Mouse (Mus musculus) ovary, adult 18-20 months (tissue): ENCODE results near the gene Hs3st2.
"Not testable (repeated sequence)": the region's sequence is repeated elsewhere in the genome, so short reads cannot be mapped to it uniquely, and the experiment has no call there.

Experiments
- DNase-seq: peaks from one replicate; pipeline ENCODE4 v3.0.0; 2022; ENCODE audit warnings: low spot score, mixed read lengths

Hs3st2 gene

DNA sequence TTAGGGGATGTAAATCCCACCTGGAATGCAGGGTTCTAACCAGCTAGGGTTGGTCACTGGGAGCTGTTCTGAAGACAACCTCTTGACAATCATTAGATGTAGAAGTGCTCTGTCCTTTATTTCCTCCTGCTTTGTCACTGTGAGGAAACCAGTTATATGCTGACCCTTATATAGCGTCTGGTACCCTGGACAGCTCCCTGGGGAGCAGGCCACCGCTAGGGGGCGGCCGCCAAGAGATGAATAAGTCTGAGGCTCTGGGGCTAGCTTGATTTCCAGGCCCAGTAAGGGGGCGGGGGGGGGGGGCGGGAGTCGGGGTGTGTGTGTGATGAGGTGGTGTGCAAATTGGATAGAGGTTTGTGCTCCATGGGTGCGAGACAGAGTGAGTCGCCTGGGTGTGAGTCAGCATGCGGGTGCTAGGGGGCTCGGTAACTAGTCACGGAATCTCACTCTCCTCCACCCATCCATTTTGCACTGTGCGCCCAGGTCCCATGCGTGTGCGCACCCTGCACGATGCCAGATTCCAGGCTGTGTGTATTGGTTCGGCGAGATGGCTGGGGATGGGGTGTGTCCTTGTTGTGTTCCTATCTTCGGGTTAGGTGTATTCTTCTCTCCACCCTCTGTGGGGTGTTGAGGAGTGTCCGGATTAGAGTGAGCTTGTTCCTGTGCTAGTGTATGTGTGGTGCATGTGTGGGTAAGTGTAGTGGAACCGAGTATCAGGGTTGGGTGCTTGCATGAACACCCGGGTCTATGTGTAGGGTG, at the start of gene Hs3st2:
Hs3st2 (plus strand) TSS at position 635 of the 759 bp plus-strand sequence.
- no peak for DNase-seq

DNA sequence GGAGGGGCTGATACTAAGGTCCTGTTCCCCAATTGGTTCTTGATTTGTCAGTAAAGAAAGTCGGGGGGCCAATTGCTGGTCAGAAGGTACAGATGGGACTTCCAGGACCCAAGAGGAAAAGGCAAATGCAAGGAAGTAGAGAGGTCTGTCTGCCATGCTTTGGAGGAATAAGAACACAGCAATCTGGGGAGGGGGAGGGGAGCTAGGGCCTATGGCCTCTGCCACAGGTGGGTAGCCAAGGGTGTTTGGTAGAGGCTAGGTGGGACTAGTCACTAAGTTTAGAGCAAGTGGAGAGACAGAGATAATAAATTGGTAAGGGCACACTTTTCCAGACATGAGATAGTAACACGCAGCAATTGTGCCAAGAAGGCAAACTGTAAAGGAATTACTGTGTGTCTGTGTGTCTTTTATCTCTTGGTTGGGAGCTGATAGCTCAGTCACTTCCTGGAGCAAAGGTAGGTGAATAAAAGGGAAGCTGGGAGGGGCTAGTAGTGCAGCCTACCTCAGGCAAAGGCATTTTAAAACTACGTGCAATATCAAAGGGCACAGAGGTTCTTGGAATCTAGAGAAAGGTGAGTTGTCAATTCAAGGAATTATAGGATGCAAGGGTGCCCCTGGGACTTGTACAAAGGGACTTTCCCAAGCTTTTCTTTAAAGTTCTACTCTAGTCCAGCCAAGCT, 43.2 kb upstream of the Hs3st2 start:
- no peak for DNase-seq

DNA sequence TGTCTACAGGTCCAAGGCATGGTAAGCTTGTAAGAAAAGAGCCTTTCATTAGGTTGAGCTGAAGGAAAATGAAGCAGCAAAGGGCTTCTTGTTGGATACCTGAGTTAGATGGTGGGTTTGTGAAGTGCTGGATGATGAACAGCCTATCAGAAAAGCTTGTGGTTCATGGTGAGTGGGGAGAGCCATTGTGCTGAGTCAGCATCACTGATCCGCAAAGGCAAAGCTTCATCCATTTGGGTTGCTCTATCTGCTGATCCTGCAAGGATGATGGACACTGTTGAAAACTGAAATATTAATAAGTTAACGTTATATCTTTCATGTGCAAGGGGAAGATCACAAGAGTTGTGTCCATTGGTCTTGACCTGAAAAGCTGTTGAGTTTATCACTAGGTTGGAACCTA, 40.0 kb upstream of the Hs3st2 start:
- no peak for DNase-seq

DNA sequence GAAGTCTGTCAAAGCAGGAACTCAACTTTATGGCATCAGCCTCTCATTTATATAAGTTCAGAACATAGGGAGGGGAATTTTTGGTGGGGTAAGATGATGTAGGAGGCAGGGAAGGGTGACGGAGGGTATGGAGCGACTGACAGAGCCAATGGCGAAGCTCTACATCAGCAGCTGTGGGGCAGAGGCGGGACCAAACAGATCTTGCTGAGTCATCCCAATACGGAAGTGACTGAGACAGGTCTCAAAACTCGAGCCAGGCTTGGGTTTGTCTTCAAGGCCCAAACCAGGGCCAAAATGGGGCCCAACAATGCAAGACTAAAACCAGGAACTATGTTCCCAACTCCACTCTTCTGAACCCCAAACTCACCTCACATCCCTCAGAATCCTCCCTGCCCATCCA, 30.2 kb upstream of the Hs3st2 start:
- not testable (repeated sequence) for DNase-seq

DNA sequence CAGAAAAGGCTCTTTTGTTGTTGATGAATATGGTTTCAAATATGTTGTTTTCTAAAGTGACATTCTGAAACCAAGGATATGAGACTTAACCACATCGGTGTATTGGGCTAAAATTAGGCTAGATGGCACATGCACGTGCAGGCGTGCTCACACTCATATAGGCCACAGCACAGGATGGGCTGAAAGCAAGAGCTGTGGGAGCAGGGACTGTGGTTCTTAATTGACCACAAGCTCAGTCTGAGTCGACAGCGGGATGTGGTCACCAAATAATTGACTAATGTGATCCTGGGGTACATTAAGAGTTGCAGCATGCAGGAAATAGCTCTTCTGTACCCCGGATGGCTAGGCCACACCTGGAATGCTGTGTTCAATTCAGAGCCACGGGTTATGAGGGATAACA, 26.1 kb upstream of the Hs3st2 start:
- no peak for DNase-seq

DNA sequence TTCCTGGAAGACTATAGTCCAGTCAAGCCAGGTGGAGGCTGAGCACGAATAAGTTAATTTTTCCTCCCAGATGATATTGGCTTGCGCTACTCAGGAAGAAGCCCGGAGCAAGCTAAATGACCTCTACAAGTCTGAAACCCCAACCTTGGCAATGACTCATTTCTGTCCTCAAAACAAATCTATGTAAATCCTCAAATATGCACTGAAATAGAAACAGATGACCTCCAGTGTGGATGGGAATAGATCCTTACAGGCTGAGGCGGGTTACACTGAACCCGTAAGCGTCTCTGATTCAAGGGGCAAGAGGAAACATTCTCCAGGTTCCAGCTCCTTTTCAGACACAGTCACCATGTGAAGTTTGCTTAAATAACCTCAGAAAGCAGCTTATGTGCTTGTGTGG, 24.5 kb upstream of the Hs3st2 start:
- DNase-seq, result no peak

DNA sequence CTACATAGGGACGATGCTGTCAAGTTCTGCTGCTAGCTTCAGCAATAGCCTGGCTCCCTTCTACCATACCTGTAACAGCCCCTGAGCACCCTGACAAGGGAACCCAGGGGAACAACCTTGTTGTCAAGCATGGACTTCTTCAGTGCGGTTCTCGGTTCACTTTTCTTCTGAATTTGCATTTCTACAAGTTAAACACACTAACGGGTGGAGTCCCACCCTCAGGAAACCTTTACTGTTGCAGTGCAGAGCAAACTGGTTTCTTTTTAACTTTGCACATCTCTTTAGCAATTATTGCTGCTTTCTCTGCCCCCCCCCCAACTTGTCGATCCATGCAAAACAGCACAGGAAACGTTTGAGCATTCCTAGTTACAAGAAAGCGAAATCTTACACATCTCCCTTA, 19.7 kb upstream of the Hs3st2 start:
- DNase-seq, result no peak

DNA sequence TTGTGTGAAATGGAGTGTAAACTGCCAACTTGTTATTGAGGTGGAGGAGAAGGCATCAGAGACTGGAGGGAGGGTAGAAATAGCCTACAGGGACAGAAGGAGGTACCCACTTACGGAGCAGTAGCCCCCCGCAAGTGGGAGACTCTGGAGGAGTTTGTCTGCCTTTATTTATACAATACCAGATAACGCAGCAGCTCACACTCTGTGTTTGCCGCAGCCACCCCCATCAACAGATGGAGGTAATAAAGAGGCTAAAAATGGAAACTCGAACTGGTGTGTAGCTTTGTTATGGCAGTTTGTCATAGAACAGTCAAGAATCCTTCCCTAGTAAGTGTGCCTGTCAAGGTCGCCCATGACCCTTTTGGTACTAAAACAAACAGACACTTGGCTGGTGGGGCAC, 16.2 kb upstream of the Hs3st2 start:
- DNase-seq, result no peak

DNA sequence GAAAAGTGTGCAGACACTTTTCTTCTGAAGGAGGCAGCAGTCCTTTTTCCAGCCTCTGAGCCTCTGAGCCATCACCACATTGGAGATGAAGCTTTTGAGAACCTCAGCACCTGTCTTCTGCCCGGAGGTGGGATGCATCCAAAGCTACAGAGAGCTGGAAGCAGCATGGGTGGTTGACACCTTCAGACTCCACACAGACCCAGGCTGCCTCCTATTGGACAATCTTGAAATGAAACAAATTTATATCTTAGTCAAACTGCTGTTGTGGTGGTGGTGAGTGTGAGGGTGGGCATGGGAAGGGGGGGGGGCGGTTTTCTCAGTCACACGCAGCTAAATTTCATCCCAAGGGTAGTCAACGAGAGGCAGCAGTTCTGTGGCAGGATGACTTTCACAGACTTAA, 12.7 kb upstream of the Hs3st2 start:
- DNase-seq, result no peak

DNA sequence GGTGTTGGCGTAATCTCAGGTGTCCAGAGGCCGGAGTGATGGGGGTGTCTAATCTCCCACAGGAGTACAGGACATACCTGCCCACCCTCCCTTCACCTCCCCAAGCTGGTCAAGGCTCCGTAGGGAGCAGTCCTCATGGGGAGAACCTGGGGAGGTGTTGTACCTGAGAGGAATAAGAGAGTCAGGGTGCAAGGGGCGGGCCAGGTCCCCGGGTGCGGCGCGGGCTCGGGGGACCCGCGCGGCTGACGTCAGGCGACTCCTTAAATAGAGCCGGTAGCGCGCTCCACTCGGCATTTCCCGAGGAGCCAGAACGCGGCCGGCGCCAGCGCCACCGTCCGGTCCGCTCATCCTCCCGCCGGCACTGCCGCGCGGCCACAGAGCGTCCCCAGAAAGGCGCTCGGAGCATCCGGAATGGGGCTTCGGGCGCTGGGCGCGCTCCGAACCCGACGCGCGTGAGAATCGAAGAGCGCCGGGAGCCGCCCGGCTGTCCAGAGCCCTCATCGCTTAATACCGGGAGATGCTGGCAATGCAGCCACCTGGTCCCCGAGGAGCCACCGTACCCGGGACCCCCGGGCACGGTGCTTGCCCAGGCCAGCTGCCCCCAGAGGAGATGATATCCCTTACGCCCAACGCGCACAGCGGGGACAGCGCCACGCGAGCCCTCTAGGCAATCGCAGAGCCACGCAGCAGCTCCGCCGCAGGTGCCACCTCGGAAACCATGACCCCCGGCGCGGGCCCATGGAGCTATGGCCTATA, 503 bp downstream of the Hs3st2 start:
- no peak for DNase-seq

DNA sequence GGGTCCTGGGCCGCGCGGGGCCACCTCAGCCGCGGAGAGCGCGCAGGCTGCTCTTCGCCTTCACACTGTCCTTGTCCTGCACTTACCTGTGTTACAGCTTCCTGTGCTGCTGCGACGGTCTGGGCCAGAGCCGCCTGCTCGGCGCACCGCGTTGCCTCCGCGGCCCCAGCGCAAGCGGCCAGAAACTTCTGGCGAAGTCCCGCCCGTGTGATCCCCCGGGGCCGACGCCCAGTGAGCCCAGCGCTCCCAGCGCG, 1.0 kb downstream of the Hs3st2 start:
- DNase-seq, result no peak

DNA sequence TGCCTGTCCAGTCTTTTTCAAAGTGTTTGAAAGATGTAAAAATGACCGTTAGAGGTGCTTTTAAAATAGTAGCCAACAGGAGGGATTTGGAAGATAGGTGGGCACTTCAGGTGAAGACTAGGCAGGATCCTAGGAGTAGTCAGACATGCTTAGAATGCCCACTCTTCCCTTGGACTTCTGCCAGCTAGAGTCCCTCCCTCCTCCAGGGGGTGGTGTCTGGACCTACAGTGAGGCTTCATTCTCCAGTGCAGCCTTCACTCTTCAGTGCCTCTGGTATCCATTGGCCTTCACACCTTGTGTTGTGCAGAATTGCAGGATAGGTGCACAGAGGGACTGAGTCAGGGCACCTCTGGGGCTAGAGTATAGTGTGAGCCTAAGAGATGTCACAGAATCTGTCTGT, 2.2 kb downstream of the Hs3st2 start:
- no peak for DNase-seq

DNA sequence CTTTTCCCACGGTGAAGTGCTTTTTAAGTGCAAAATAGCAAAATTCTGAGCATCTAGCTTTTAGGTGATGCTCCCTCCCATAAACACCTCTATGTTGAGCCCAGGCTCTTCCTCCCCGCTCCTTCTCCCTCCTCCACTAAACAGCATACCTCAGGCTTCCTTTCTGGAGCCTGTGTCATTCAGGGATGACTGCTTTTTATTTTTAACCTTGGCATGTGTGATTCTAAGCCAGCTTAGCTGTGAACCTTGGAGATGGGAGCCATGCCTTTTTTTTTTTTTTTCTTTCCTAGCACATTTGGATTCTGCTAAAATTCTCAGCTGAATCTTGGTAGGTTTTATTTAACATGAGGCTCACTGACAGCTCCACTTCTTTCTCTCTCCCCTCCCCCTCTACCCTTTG, 3.2 kb downstream of the Hs3st2 start:
- no peak for DNase-seq

DNA sequence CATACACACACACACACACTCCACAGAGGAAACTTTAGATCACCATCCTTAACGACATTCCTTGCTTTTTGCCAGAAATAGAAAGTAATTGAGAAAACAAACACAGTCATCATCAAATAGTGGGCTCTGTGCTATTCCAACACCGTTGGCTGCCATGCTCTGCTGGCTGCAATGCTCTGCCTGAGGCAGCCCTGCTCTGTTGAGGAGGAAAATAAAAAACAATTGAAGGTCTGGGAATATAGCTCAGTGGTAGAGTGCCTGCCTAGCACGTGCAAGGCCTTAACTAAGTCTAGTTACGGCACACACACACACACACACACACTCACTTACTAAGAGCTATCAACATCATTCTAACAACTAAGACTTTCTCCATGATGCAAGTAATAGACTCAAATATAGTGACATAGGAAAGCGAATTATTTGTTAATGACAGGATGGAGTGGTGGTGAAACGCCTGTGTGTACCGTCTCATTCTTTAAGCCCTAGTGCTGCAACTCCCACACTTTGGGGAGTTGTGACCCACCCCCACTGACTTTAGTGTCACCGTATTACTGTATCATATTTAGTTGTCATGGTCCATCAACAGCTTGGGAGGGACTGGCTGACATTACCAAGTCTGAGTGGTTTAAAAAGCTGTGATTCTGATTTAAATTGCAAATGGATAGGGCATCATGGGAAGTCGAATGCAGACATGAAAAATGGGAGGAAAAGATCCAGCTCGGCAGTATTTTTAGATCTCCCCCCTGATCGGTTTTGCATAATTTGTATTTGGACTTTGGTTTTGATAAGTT, 19.3 kb downstream of the Hs3st2 start:
- DNase-seq, result no peak

DNA sequence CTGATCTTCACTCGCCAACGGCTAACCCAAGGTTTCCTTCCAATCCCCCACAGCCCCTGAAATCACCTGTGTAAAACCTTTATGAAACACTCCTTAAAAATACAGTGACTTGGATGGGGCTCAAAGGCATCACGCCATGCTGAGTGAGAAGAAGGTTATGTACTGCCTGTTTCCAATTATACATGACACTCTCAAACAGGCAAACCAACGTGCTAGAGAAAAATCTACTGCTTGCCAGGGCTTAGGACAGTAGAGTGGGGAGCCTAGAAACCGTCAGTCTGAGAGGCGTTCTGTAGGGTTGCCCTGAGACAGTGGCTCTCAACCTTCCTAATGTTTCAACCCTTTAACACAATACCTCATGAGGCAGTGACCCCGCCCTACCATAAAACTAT, 19.8 kb downstream of the Hs3st2 start:
- DNase-seq, result no peak

DNA sequence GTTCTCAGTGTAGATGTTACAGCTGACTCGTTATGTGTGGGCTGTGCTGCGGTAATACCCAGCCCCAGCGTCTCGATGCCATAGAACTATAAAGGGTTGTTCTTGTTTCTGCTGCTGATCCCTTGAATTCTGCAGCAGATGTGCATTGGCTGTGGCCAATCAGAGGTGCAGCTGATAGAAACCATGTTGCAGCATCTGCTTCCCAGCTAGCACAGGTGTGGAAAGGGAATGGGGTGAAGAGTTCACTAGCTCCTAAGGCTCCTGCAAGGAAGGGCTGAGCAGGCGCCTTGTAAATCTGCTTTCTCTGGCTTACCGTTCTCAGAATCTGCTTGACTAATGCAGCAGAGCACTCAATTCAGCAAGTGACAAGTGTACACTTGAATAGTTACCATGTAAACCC, 45.2 kb downstream of the Hs3st2 start:
- DNase-seq, result no peak

DNA sequence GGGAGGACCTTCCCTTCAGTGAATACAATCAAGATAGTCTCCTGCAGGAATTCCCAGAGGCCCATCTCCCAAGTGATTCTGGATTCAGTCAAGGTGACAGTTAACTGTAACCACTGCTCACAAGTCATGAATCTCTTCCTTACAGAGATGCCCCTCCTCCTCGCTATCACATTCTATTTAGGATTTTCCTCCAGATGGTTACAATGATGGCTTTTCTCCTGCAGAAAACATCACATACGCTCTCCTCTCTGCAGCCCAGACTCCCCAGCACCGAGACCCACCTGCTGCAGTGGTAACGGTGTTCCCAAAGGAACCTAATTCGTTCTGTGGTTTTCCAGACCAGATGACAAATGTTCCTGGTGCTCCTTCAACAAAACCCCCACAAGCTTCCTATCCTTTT, 49.5 kb downstream of the Hs3st2 start:
- DNase-seq, result no peak

DNA sequence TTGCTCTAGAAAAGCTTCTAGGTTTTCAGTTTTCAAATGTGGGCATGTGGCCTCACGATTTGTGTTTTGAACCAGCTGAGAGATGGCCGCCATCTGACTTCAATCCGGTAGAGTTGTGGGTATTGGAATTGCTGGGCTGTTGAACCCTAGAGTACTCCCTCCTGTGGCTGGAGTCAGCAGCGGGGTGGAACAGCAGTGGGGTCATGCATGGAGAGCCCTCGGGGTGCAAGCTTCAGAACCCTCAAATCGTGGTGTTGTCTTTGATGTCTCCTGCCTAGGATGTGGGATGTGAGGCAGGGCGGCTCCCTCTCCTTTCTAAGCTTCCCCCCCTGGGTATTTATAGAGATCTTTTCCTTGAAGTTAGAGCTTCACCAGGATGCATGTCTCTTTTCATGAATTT, 52.7 kb downstream of the Hs3st2 start:
- DNase-seq, result no peak

DNA sequence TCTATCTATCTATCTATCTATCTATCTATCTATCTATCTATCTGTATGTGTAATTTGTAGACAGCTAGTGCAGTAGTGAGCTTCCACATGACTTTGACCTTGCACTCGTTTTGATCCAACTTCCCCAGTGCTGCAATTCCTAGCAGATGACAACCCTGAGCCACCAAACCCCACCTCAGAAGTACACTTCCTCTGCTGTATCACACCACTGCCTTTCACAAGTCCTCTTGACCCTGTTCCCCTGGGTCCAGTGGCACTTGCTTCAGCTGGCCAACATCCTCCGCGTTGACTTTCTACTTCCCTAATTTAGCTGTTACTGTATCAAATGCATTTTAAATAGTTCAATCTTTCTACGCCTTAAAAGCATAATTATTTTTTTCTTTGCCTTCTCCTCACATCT, 54.6 kb downstream of the Hs3st2 start:
- DNase-seq, result no peak

DNA sequence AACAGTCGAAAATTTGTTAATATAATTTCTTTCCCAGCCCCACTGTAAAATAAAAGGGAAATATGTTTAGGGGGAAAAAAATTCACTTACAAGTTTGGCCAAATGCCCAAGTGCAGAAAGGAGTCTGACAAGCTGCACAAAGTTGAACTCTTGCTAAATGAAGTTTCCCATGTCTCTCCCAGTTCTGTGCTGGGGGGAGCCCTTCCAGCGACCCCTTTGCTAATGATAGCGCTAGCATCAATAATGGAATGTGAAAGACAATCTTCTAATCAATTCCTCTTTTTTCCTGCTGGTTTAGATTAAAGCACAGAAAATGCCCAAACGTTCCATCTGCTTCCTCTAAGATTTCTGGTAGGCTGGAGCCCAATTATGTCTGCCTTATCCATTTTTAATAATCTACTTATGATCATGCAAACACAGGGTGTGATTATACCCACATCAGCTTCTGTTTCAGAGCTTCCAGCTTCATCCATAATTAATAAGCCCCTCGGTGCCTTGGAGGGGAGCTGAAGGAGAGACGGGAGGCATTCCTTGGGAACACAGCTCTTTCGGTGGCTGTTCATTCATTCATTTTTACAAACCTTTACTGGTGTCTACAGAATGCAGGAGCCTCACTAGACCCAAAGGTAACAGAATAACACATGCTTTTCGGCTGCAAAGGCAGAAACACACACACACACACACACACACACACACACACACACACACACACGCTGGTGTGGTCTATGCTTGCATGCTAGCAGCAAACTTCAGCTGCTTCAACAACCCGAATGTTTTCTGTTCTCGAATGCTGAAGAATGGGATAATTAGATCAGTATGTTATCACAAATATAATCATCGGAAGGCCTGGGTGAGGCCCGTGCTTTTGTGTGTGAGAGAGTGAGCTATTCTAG, 59.5 kb downstream of the Hs3st2 start:
- no peak for DNase-seq

DNA sequence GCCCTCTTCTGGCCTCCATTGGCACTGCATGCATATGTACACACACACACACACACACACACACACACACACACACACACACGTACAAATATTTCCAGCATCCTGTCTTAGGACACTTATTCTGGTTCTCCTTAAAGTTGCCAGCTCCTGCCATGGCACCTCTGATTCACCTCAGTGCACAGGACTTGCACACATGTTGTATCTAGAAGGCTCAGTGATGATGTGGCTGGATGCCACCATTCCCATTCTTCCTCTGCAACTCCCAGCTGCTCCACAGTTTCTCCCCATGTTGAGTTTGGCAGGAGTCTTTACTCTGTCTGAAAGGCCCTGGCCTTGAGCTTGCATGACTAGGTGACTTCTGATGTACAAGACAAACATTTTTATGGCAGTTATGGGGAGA, 65.1 kb downstream of the Hs3st2 start:
- no peak for DNase-seq

DNA sequence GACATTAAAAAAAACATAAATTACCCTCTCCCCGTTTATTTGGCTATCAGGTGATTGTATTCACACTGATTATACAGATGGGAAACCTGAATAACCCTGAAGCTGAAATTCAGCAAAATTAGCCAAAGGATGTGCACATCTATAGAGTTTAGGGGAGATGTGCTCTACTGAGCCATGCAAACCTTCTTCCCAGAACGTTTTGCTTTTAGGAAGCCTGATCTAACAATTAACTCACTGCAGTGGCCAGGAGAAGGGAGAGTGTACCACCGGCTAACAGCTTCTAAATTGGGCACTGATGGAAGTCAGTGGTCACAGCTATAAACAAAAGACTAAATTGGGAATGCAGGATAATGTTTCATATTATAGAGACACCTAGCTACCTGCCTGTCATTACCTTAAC, 66.4 kb downstream of the Hs3st2 start:
- no peak for DNase-seq
